Mouse (Mus musculus) MEL (cell line): ENCODE data around the gene Tnfaip8l2. TPM values are rescaled to one million over a fixed set of nuclear protein-coding genes. Genes with fewer than 3 reads are reported as not detected.
A peak's percentile ranks its signal among the peaks of the same experiment; 100 is the strongest.

Source experiments
- DNase-seq: peaks from one replicate; pipeline ENCODE4 v3.0.0; 2011; ENCODE audit warnings: low read depth, low spot score
- H3K27ac ChIP-seq: 2 replicates; pipeline ENCODE4 v1.5.1; 2012; ENCODE audit warnings: low read depth, mild to moderate bottlenecking, control low read depth, low read length, moderate library complexity; ENCODE audit not compliant: control insufficient read depth
- H3K27me3 ChIP-seq, 2 experiments: fragments of 150-350 bp in 1 of 2; sonication (generic) in 1 of 2; 2 replicates each; pipeline ENCODE4 v1.6.1; 2012; ENCODE audit warnings: low read length in 2 of 2, mild to moderate bottlenecking in 2 of 2, improper control_type of control experiment in 1 of 2, moderate library complexity in 1 of 2; ENCODE audit not compliant: insufficient read depth in 2 of 2, control insufficient read depth in 1 of 2
- H3K36me3 ChIP-seq, 2 experiments: 2 replicates each; pipeline ENCODE4 v1.6.1; 2012 to 2014; ENCODE audit warnings: low read length in 2 of 2, improper control_type of control experiment in 1 of 2, inconsistent platforms in 1 of 2, mild to moderate bottlenecking in 1 of 2; ENCODE audit not compliant: insufficient read depth in 2 of 2, control insufficient read depth in 1 of 2
- H3K4me1 ChIP-seq, 2 experiments: fragments of 150-350 bp in 1 of 2; sonication (generic) in 1 of 2; 2 replicates each; pipeline ENCODE4 v1.6.1; 2012; ENCODE audit warnings: low read length in 2 of 2, improper control_type of control experiment in 1 of 2, mild to moderate bottlenecking in 1 of 2; ENCODE audit not compliant: insufficient read depth in 2 of 2, control insufficient read depth in 1 of 2
- H3K4me3 ChIP-seq, 2 experiments: fragments of 150-350 bp in 1 of 2; sonication (generic) in 1 of 2; 2 replicates each; pipeline ENCODE4 v1.5.1; 2012; ENCODE audit warnings: low read depth in 2 of 2, low read length in 2 of 2, mild to moderate bottlenecking in 2 of 2, moderate library complexity in 2 of 2, control low read depth in 1 of 2, improper control_type of control experiment in 1 of 2; ENCODE audit not compliant: control insufficient read depth in 1 of 2, insufficient read depth in 1 of 2
- H3K79me2 ChIP-seq: 2 replicates; pipeline ENCODE4 v1.6.1; 2012; ENCODE audit warnings: mild to moderate bottlenecking, low read length, moderate library complexity; ENCODE audit not compliant: control insufficient read depth, poor library complexity, insufficient read depth
- H3K9ac ChIP-seq: 2 replicates; pipeline ENCODE4 v1.6.1; 2012; ENCODE audit warnings: low read depth, mild to moderate bottlenecking, control low read depth, low read length, moderate library complexity; ENCODE audit not compliant: control insufficient read depth, poor library complexity, severe bottlenecking
- H3K9me3 ChIP-seq: fragments of 150-350 bp; sonication (generic); replicated peaks from 2 replicates; pipeline ENCODE4 v1.6.1; 2012; ENCODE audit warnings: mild to moderate bottlenecking, low read length, improper control_type of control experiment, moderate library complexity; ENCODE audit not compliant: insufficient read depth
- BHLHE40 ChIP-seq: IDR thresholded peaks from 2 replicates; pipeline ENCODE4 v1.6.1; 2012; ENCODE audit warnings: low read depth, mild to moderate bottlenecking, inconsistent platforms, low read length, improper control_type of control experiment, borderline replicate concordance
- CHD1 ChIP-seq: IDR thresholded peaks from 2 replicates; pipeline ENCODE4 v1.6.1; 2012; ENCODE audit warnings: low read depth, mild to moderate bottlenecking, inconsistent platforms, low read length, improper control_type of control experiment
- CTCF ChIP-seq, 3 experiments: IDR thresholded peaks in 2 of 3; conservative IDR thresholded peaks in 1 of 3; 2 replicates each; pipeline ENCODE4 v1.5.1; 2011 to 2012; ENCODE audit warnings: low read length in 3 of 3, low read depth in 2 of 3, mild to moderate bottlenecking in 2 of 3, improper control_type of control experiment in 1 of 3, inconsistent platforms in 1 of 3, mixed read lengths in 1 of 3, moderate library complexity in 1 of 3; ENCODE audit not compliant: control insufficient read depth in 1 of 3, insufficient read depth in 1 of 3, poor library complexity in 1 of 3, severe bottlenecking in 1 of 3
- E2F4 ChIP-seq: IDR thresholded peaks from 2 replicates; pipeline ENCODE4 v1.6.1; 2011; ENCODE audit warnings: low read depth, low read length, improper control_type of control experiment, borderline replicate concordance
- ELF1 ChIP-seq: IDR thresholded peaks from 2 replicates; pipeline ENCODE4 v1.6.1; 2014; ENCODE audit warnings: low read depth, mild to moderate bottlenecking, inconsistent platforms, low read length, improper control_type of control experiment, moderate library complexity
- EP300 ChIP-seq, 2 experiments: IDR thresholded peaks; 2 replicates each; pipeline ENCODE4 v1.6.1; 2011; ENCODE audit warnings: improper control_type of control experiment in 2 of 2, low read length in 2 of 2, low read depth in 1 of 2, mild to moderate bottlenecking in 1 of 2
- ETS1 ChIP-seq: IDR thresholded peaks from 2 replicates; pipeline ENCODE4 v1.6.1; 2012; ENCODE audit warnings: low read depth, mild to moderate bottlenecking, inconsistent platforms, low read length, improper control_type of control experiment, moderate library complexity
- GATA1 ChIP-seq: IDR thresholded peaks from 2 replicates; pipeline ENCODE4 v1.6.1; 2011; ENCODE audit warnings: low read depth, low read length, improper control_type of control experiment
- HCFC1 ChIP-seq: IDR thresholded peaks from 2 replicates; pipeline ENCODE4 v1.6.1; 2012; ENCODE audit warnings: low read depth, mild to moderate bottlenecking, inconsistent platforms, low read length, improper control_type of control experiment, moderate library complexity
- JUND ChIP-seq: IDR thresholded peaks from 2 replicates; pipeline ENCODE4 v1.6.1; 2011; ENCODE audit warnings: low read depth, mild to moderate bottlenecking, improper control_type of control experiment, low read length
- KAT2A ChIP-seq: conservative IDR thresholded peaks from 2 replicates; pipeline ENCODE4 v1.6.1; 2012; ENCODE audit warnings: low read depth, low read length, improper control_type of control experiment, inconsistent platforms
- MAFK ChIP-seq: IDR thresholded peaks from 2 replicates; pipeline ENCODE4 v1.6.1; 2011; ENCODE audit warnings: low read depth, mild to moderate bottlenecking, low read length, improper control_type of control experiment, borderline replicate concordance
- MAX ChIP-seq: IDR thresholded peaks from 2 replicates; pipeline ENCODE4 v1.6.1; 2011; ENCODE audit warnings: low read length, improper control_type of control experiment
- MAZ ChIP-seq: IDR thresholded peaks from 2 replicates; pipeline ENCODE4 v1.6.1; 2012; ENCODE audit warnings: low read depth, mild to moderate bottlenecking, inconsistent platforms, low read length, improper control_type of control experiment
- MEF2A ChIP-seq: IDR thresholded peaks from 2 replicates; pipeline ENCODE4 v1.6.1; 2014; ENCODE audit warnings: low read depth, mild to moderate bottlenecking, inconsistent platforms, low read length, improper control_type of control experiment; ENCODE audit not compliant: poor library complexity, insufficient replicate concordance, severe bottlenecking; ENCODE audit errors: extremely low read depth
- MXI1 ChIP-seq: IDR thresholded peaks from 2 replicates; pipeline ENCODE4 v1.6.1; 2011; ENCODE audit warnings: mild to moderate bottlenecking, low read depth, low read length, improper control_type of control experiment
- MYB ChIP-seq: IDR thresholded peaks from 2 replicates; pipeline ENCODE4 v1.6.1; 2011; ENCODE audit warnings: mild to moderate bottlenecking, low read depth, low read length, improper control_type of control experiment
- MYC ChIP-seq: IDR thresholded peaks from 2 replicates; pipeline ENCODE4 v1.6.1; 2011; ENCODE audit warnings: low read depth, mild to moderate bottlenecking, low read length, improper control_type of control experiment, moderate library complexity
- POLR2AphosphoS2 ChIP-seq: IDR thresholded peaks from 2 replicates; pipeline ENCODE4 v1.6.1; 2011; ENCODE audit warnings: low read length, improper control_type of control experiment
- POLR2AphosphoS5 ChIP-seq: IDR thresholded peaks from 2 replicates; pipeline ENCODE4 v1.6.1; 2012; ENCODE audit warnings: low read depth, borderline replicate concordance, mild to moderate bottlenecking, inconsistent platforms, low read length, moderate library complexity, mixed read lengths
- RAD21 ChIP-seq: IDR thresholded peaks from 2 replicates; pipeline ENCODE4 v1.6.1; 2011; ENCODE audit warnings: mild to moderate bottlenecking, low read depth, low read length, improper control_type of control experiment
- RCOR1 ChIP-seq: IDR thresholded peaks from 2 replicates; pipeline ENCODE4 v1.6.1; 2012; ENCODE audit warnings: low read depth, mild to moderate bottlenecking, inconsistent platforms, low read length, improper control_type of control experiment
- SIN3A ChIP-seq: IDR thresholded peaks from 2 replicates; pipeline ENCODE4 v1.6.1; 2012; ENCODE audit warnings: low read length, improper control_type of control experiment, inconsistent platforms
- TAL1 ChIP-seq: IDR thresholded peaks from 2 replicates; pipeline ENCODE4 v1.6.1; 2012; ENCODE audit warnings: mild to moderate bottlenecking, inconsistent platforms, low read length, moderate library complexity, mixed read lengths
- TBP ChIP-seq: IDR thresholded peaks from 2 replicates; pipeline ENCODE4 v1.8.0; 2011; ENCODE audit warnings: low read depth, low read length, improper control_type of control experiment
- TCF12 ChIP-seq: IDR thresholded peaks from 2 replicates; pipeline ENCODE4 v1.6.1; 2014; ENCODE audit warnings: low read depth, mild to moderate bottlenecking, inconsistent platforms, low read length, improper control_type of control experiment, moderate library complexity
- UBTF ChIP-seq: IDR thresholded peaks from 2 replicates; pipeline ENCODE4 v1.6.1; 2012; ENCODE audit warnings: low read depth, mild to moderate bottlenecking, inconsistent platforms, low read length, improper control_type of control experiment, moderate library complexity, borderline replicate concordance; ENCODE audit not compliant: insufficient read depth
- USF1 ChIP-seq: IDR thresholded peaks from 2 replicates; pipeline ENCODE4 v1.6.1; 2014; ENCODE audit warnings: low read depth, mild to moderate bottlenecking, inconsistent platforms, low read length, improper control_type of control experiment, moderate library complexity
- USF2 ChIP-seq, 2 experiments: IDR thresholded peaks; 2 replicates each; pipeline ENCODE4 v1.6.1; 2011 to 2012; ENCODE audit warnings: improper control_type of control experiment in 2 of 2, low read length in 2 of 2, borderline replicate concordance in 1 of 2, inconsistent platforms in 1 of 2, low read depth in 1 of 2, mild to moderate bottlenecking in 1 of 2; ENCODE audit not compliant: insufficient read depth in 1 of 2
- ZC3H11A ChIP-seq: IDR thresholded peaks from 2 replicates; pipeline ENCODE4 v1.6.1; 2012; ENCODE audit warnings: low read depth, mild to moderate bottlenecking, inconsistent platforms, low read length, improper control_type of control experiment
- ZKSCAN1 ChIP-seq: IDR thresholded peaks from 2 replicates; pipeline ENCODE4 v1.6.1; 2012; ENCODE audit warnings: low read depth, mild to moderate bottlenecking, inconsistent platforms, low read length, improper control_type of control experiment, moderate library complexity
- ZMIZ1 ChIP-seq: IDR thresholded peaks from 2 replicates; pipeline ENCODE4 v1.6.1; 2012; ENCODE audit warnings: low read depth, mild to moderate bottlenecking, inconsistent platforms, low read length, improper control_type of control experiment, moderate library complexity
- ZNF384 ChIP-seq: IDR thresholded peaks from 2 replicates; pipeline ENCODE4 v1.6.1; 2012; ENCODE audit warnings: low read depth, mild to moderate bottlenecking, inconsistent platforms, low read length, improper control_type of control experiment
- polyA plus RNA-seq, 2 experiments: library from polyadenylated mRNA; stranded (reverse) in 1 of 2; unstranded in 1 of 2; fragments of >175 nt in 1 of 2; fragments of >200 nt in 1 of 2; gene quantifications; 2 replicates each; pipeline versions ENCODE4 v1.2.1 to v1.2.4; 2012; ENCODE audit warnings: low replicate concordance in 2 of 2, low read depth in 1 of 2; ENCODE audit not compliant: insufficient read length in 2 of 2, insufficient read depth in 1 of 2, missing spikeins in 1 of 2
- total RNA-seq: library from RNA; depleted of rRNA; stranded (reverse); fragments of 300-350 nt; gene quantifications from 2 replicates; pipeline ENCODE4 v1.2.3, GENCODE M21; 2012

Tnfaip8l2 gene
- total and polyA plus RNA-seq, 3 experiments = 3.1 to 5.8 TPM; not detected in 1

DNA sequence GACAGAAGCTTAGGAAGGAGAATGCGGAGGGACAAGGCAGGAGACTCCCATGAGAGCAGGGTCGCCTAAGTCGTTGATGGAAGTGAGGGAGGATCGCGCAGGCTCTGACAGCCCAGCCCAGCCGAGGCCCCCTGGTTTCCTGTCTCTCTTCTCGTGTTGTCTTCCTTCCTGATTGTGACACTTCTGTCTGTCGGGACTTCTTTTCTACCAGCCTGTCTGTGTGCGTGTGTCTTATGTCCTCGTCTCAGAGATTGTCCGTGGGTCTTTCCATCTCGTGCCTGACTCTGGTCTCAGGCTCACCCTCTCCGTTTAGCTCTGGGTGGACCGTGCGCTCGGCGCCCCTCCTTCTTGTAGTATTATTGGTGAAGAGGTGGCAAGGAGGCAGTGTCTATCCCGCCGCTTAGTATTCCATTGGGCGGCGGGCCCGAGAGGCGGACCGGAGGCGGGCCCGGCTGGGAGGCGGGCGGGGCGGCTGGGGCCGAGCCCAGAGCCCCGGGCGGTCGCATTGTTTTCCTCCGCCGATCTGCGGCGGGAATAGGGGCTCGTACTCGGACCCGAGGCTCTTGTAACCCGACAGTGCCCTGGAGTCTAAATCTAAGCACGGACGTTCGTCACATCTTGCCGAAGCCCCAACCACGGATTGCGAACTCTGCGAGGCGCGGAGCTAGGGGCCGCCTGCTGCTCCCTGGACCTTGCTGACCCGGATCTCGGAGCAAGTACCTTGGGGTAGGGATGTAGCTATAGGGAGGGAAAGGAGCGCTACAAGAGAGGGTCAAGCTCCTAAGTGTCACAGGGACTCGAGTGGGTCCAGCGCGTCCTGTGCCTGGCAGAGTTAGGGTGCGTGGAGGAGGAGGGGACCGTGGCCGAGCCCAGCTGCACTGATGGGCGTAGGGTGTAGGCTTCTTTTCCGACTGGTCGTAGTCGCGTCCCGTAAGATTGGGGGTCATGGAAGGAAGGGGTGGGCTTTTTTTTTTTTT is 18.1 kb upstream of the Tnfaip8l2 start, which contains the start of gene Sema6c:
Gene Sema6c (plus strand): TSS at position 471 of the 977 bp plus-strand sequence.
- H3K79me2 ChIP-seq = no peaks in the 10 kb centered on the region
- peak within 1 kb of the TSS; percentile 68 for H3K9ac ChIP-seq
- H3K4me1 ChIP-seq = peaks cover 6 to 24% of the 10 kb centered on the region in 2 experiments
- H3K4me3 ChIP-seq = peak within 1 kb of the TSS; percentile 70 to 96
- no peak within 1 kb of the TSS for H3K27ac ChIP-seq
- H3K9me3 ChIP-seq = no peaks in the 10 kb centered on the region
- DNase-seq = peak; percentile 99
- no peaks in the 10 kb centered on the region; a peak in 1 of 4 replicates for H3K27me3 ChIP-seq
- peaks cover 0 to 12% of the 10 kb centered on the region in 2 experiments; a peak in 2 of 4 replicates for H3K36me3 ChIP-seq
- TF ChIP-seq POLR2AphosphoS2 = no peak; the same call in 1 of the 2 replicates
- peak; percentile 39; the same call in 1 of the 2 replicates for TF ChIP-seq ELF1
- TF ChIP-seq SIN3A = peak; percentile 92
- TF ChIP-seq USF2 (IDR thresholded peaks at IDR 0.05; ENCODE audit: borderline replicate concordance in 1 of 2, insufficient read depth in 1 of 2, low read depth in 1 of 2, low read length in 2 of 2) = no peak
- TF ChIP-seq HCFC1 = peak; percentile 72
- no peak; the same call in 1 of the 2 replicates for TF ChIP-seq KAT2A
- peak in 1 of 2 experiments; percentile 13; a peak in 1 of 4 replicates for TF ChIP-seq EP300 (IDR thresholded peaks at IDR 0.05; ENCODE audit: low read depth in 1 of 2, low read length in 2 of 2)
- TF ChIP-seq ZKSCAN1 = no peak
- peak; percentile 68 for TF ChIP-seq MAZ
- TF ChIP-seq TBP = peak; percentile 30; the same call in 1 of the 2 replicates
- no peak for TF ChIP-seq MAFK
- TF ChIP-seq MYC = no peak
- no peak for TF ChIP-seq CHD1
- TF ChIP-seq RCOR1 = no peak
- TF ChIP-seq UBTF = peak; percentile 60; the same call in 1 of the 2 replicates
- no peak for TF ChIP-seq TAL1
- peak; percentile 50 for TF ChIP-seq TCF12
- no peak for TF ChIP-seq MYB
- peak; percentile 89 for TF ChIP-seq MXI1
- TF ChIP-seq ZC3H11A = no peak
- TF ChIP-seq BHLHE40 = peak; percentile 57; the same call in 1 of the 2 replicates
- TF ChIP-seq ZMIZ1 = peak; percentile 14; the same call in 1 of the 2 replicates
- peak; percentile 52; the same call in 1 of the 2 replicates for TF ChIP-seq ETS1
- TF ChIP-seq E2F4 = no peak; the same call in 1 of the 2 replicates
- no peak for TF ChIP-seq USF1
- no peak; the same call in 1 of the 2 replicates for TF ChIP-seq RAD21
- TF ChIP-seq POLR2AphosphoS5 = no peak
- 0 out of 6 replicates have a peak, but pooled peaks of 1 of the 3 experiments have one; percentile 0 for TF ChIP-seq CTCF (IDR thresholded peaks at IDR 0.05 in 2 of 3, conservative IDR thresholded peaks at IDR 0.05 in 1 of 3; ENCODE audit: control insufficient read depth in 1 of 3, insufficient read depth in 1 of 3, low read depth in 2 of 3, low read length in 3 of 3, poor library complexity in 1 of 3, severe bottlenecking in 1 of 3)
- no peak for TF ChIP-seq JUND
- TF ChIP-seq ZNF384 = peak; percentile 43; the same call in 1 of the 2 replicates
- TF ChIP-seq MAX = peak; percentile 68
- no peak for TF ChIP-seq MEF2A
- TF ChIP-seq GATA1 = 0 out of 2 replicates have a peak, but pooled peaks have one; percentile 1
